Mouse (Mus musculus): ENCODE results near the gene C1qb. TPM values are rescaled to one million over a fixed set of nuclear protein-coding genes. Genes with fewer than 3 reads are reported as not detected.
A peak's percentile ranks its signal among the peaks of the same experiment; 100 is the strongest.

The C1qb gene
- polyA plus RNA-seq, 1 experiment from 2014 or later = 40.0 TPM

GRCm38 (mm10) chr4:136847166-136847565 lies 38.8 kb downstream of the C1qb start:
- 64% methylated on average over 6 of the region's 6 CpGs for WGBS
- H3K27ac ChIP-seq (replicated peaks; ENCODE audit: low read depth, low read length) = no peak overlapping the region
- H3K4me1 ChIP-seq (ENCODE audit: control insufficient read depth, insufficient read depth, low read length) = peaks cover 19% of the 10 kb centered on the region
- H3K9ac ChIP-seq (replicated peaks; ENCODE audit: low read length) = no peak overlapping the region
- peak; percentile 60 for DNase-seq
- no peak overlapping the region for H3K4me2 ChIP-seq (ENCODE audit: low read length)
- no peak overlapping the region for H3K4me3 ChIP-seq (replicated peaks; ENCODE audit: low read depth, low read length)
- H3K9me3 ChIP-seq (ENCODE audit: control insufficient read depth, low read length) = no peaks in the 10 kb centered on the region
- no peak for ATAC-seq (ENCODE audit: low FRiP score, low TSS enrichment)
- no peaks in the 10 kb centered on the region for H3K36me3 ChIP-seq (ENCODE audit: control insufficient read depth, insufficient read depth, low read length)
- no peaks in the 10 kb centered on the region for H3K27me3 ChIP-seq (ENCODE audit: control insufficient read depth, insufficient read depth, low read length)

DNA sequence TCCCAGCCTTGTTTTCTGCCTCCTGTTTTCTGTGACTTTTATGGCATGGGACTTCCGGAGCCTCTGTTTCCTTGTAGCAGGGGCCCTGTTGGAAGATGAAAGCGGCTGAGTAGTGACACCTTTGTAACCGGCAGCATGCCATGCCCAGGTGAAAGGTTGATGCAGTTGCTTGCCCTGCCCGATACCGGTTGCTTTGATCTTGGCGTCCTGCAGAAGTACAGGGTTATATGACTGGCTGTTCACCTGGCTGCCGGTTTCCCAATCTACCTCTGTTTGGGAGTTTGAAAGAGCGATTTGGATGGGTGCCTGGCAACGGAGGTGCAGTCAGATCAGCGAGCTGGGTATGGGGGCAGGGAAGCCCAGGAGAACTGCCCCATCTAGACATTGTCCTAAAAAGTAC lies 43.2 kb downstream of the C1qb start:
- Histone ChIP-seq H3K27ac (replicated peaks; ENCODE audit: low read depth, low read length) (no peak overlapping the region), H3K27me3 (ENCODE audit: control insufficient read depth, insufficient read depth, low read length) (no peaks in the 10 kb centered on the region), H3K9me3 (ENCODE audit: control insufficient read depth, low read length) (no peaks in the 10 kb centered on the region), H3K36me3 (ENCODE audit: control insufficient read depth, insufficient read depth, low read length) (no peaks in the 10 kb centered on the region), H3K4me3 (replicated peaks; ENCODE audit: low read depth, low read length) (no peak overlapping the region), H3K9ac (replicated peaks; ENCODE audit: low read length) (no peak overlapping the region), H3K4me1 (ENCODE audit: control insufficient read depth, insufficient read depth, low read length) (peaks cover 21% of the 10 kb centered on the region), H3K4me2 (ENCODE audit: low read length) (no peak overlapping the region)
- DNase-seq (no peak), ATAC-seq (ENCODE audit: low FRiP score, low TSS enrichment) (no peak)
- 90% methylated on average over 10 of the region's 10 CpGs for WGBS

DNA sequence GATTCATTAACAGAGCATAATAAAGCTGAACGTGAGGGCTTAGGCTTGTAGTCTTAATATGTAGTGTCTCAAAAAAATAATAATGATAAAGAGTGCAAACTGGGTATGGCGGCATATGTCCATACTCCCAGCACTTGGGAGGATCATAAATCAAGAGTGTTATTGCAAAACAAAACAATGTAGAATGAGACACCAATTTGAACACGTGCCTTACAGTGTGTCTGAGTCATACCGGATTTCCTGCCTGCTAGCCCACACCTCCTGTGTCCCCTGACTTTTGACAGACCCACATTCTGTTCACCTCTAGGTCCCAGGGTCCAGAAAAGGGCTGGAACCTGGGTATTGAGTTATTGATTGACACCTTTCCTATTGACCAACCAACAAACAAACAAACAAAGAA lies 44.0 kb downstream of the C1qb start:
- no peak overlapping the region for H3K27ac ChIP-seq (replicated peaks; ENCODE audit: low read depth, low read length)
- 93% methylated on average over 4 of the region's 4 CpGs for WGBS
- DNase-seq (no peak), ATAC-seq (ENCODE audit: low FRiP score, low TSS enrichment) (no peak)
- H3K9ac ChIP-seq (replicated peaks; ENCODE audit: low read length) = no peak overlapping the region
- no peaks in the 10 kb centered on the region for H3K27me3 ChIP-seq (ENCODE audit: control insufficient read depth, insufficient read depth, low read length)
- H3K4me3 ChIP-seq (replicated peaks; ENCODE audit: low read depth, low read length) = no peak overlapping the region
- H3K9me3 ChIP-seq (ENCODE audit: control insufficient read depth, low read length) = no peaks in the 10 kb centered on the region
- H3K4me1 ChIP-seq (ENCODE audit: control insufficient read depth, insufficient read depth, low read length) = peaks cover 24% of the 10 kb centered on the region
- H3K4me2 ChIP-seq (ENCODE audit: low read length) = no peak overlapping the region
- no peaks in the 10 kb centered on the region for H3K36me3 ChIP-seq (ENCODE audit: control insufficient read depth, insufficient read depth, low read length)

DNA sequence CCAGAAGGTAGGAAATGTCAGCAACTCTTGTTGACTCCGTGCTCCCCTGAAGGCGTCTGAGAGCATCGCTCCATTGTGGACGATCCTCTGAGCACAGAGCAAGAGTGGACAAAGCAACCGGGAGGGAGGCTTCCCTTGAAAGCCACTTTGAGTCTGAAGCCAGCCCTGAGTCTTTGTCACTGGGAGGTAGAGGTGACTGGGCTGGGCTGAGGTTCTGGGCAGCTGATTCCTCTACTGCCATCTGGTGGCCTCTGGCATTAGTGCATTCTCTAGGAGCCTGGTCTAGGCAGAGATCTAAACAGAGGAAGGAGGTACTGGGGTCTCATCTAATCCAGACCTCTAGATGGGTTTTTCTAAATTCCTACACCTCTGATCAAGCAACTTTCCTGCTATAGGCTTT lies 44.9 kb downstream of the C1qb start:
- no peaks in the 10 kb centered on the region for H3K36me3 ChIP-seq (ENCODE audit: control insufficient read depth, insufficient read depth, low read length)
- DNase-seq (peak; percentile 92), ATAC-seq (ENCODE audit: low FRiP score, low TSS enrichment) (no peak; the same call in 1 of the 2 replicates)
- 3% methylated on average over 5 of the region's 5 CpGs for WGBS
- H3K4me1 ChIP-seq (ENCODE audit: control insufficient read depth, insufficient read depth, low read length) = peaks cover 30% of the 10 kb centered on the region
- no peak overlapping the region; the same call in 1 of the 2 replicates for H3K9ac ChIP-seq (replicated peaks; ENCODE audit: low read length)
- H3K4me2 ChIP-seq (ENCODE audit: low read length) = no peak overlapping the region
- H3K27me3 ChIP-seq (ENCODE audit: control insufficient read depth, insufficient read depth, low read length) = no peaks in the 10 kb centered on the region
- no peak overlapping the region for H3K4me3 ChIP-seq (replicated peaks; ENCODE audit: low read depth, low read length)
- no peak overlapping the region for H3K27ac ChIP-seq (replicated peaks; ENCODE audit: low read depth, low read length)
- no peaks in the 10 kb centered on the region for H3K9me3 ChIP-seq (ENCODE audit: control insufficient read depth, low read length)

- no peak overlapping the region for H3K4me3 ChIP-seq (replicated peaks; ENCODE audit: low read depth, low read length)
- H3K9me3 ChIP-seq (ENCODE audit: control insufficient read depth, low read length) = no peaks in the 10 kb centered on the region
- H3K9ac ChIP-seq (replicated peaks; ENCODE audit: low read length) = 0 out of 2 replicates have a peak overlapping the region, but pooled peaks have one; percentile 2
- no peaks in the 10 kb centered on the region for H3K27me3 ChIP-seq (ENCODE audit: control insufficient read depth, insufficient read depth, low read length)
- no peak for DNase-seq
- H3K27ac ChIP-seq (replicated peaks; ENCODE audit: low read depth, low read length) = no peak overlapping the region
- no peaks in the 10 kb centered on the region for H3K36me3 ChIP-seq (ENCODE audit: control insufficient read depth, insufficient read depth, low read length)
- ATAC-seq (ENCODE audit: low FRiP score, low TSS enrichment) = no peak
- no peak overlapping the region for H3K4me2 ChIP-seq (ENCODE audit: low read length)
- WGBS = 42% methylated on average over 9 of the region's 9 CpGs
- peaks cover 34% of the 10 kb centered on the region for H3K4me1 ChIP-seq (ENCODE audit: control insufficient read depth, insufficient read depth, low read length)
These were observed 47.5 kb downstream of the C1qb start for GRCm38 (mm10) chr4:136838462-136838861.

GRCm38 (mm10) chr4:136838026-136838425 lies 48.0 kb downstream of the C1qb start:
- 0 out of 2 replicates have a peak overlapping the region, but pooled peaks have one; percentile 2 for H3K9ac ChIP-seq (replicated peaks; ENCODE audit: low read length)
- H3K4me3 ChIP-seq (replicated peaks; ENCODE audit: low read depth, low read length) = no peak overlapping the region
- 66% methylated on average over 9 of the region's 9 CpGs for WGBS
- no peak for ATAC-seq (ENCODE audit: low FRiP score, low TSS enrichment)
- H3K4me1 ChIP-seq (ENCODE audit: control insufficient read depth, insufficient read depth, low read length) = peaks cover 38% of the 10 kb centered on the region
- no peaks in the 10 kb centered on the region for H3K27me3 ChIP-seq (ENCODE audit: control insufficient read depth, insufficient read depth, low read length)
- H3K27ac ChIP-seq (replicated peaks; ENCODE audit: low read depth, low read length) = no peak overlapping the region
- H3K4me2 ChIP-seq (ENCODE audit: low read length) = no peak overlapping the region
- DNase-seq = no peak
- no peaks in the 10 kb centered on the region for H3K36me3 ChIP-seq (ENCODE audit: control insufficient read depth, insufficient read depth, low read length)
- no peaks in the 10 kb centered on the region for H3K9me3 ChIP-seq (ENCODE audit: control insufficient read depth, low read length)

GRCm38 (mm10) chr4:136836387-136836931 lies 49.5 kb downstream of the C1qb start:
- Histone ChIP-seq H3K36me3 (ENCODE audit: control insufficient read depth, insufficient read depth, low read length) (no peaks in the 10 kb centered on the region), H3K27ac (replicated peaks; ENCODE audit: low read depth, low read length) (peak overlapping the region; percentile 100), H3K4me3 (replicated peaks; ENCODE audit: low read depth, low read length) (peak overlapping the region; percentile 93), H3K9me3 (ENCODE audit: control insufficient read depth, low read length) (no peaks in the 10 kb centered on the region), H3K9ac (replicated peaks; ENCODE audit: low read length) (peak overlapping the region; percentile 94), H3K27me3 (ENCODE audit: control insufficient read depth, insufficient read depth, low read length) (no peaks in the 10 kb centered on the region), H3K4me2 (ENCODE audit: low read length) (peak overlapping the region; percentile 92), H3K4me1 (ENCODE audit: control insufficient read depth, insufficient read depth, low read length) (peaks cover 53% of the 10 kb centered on the region)
- under 1% methylated on average over 25 of the region's 27 CpGs for WGBS
- ATAC-seq (ENCODE audit: low FRiP score, low TSS enrichment) (peak; percentile 80), DNase-seq (peak; percentile 84)

DNA sequence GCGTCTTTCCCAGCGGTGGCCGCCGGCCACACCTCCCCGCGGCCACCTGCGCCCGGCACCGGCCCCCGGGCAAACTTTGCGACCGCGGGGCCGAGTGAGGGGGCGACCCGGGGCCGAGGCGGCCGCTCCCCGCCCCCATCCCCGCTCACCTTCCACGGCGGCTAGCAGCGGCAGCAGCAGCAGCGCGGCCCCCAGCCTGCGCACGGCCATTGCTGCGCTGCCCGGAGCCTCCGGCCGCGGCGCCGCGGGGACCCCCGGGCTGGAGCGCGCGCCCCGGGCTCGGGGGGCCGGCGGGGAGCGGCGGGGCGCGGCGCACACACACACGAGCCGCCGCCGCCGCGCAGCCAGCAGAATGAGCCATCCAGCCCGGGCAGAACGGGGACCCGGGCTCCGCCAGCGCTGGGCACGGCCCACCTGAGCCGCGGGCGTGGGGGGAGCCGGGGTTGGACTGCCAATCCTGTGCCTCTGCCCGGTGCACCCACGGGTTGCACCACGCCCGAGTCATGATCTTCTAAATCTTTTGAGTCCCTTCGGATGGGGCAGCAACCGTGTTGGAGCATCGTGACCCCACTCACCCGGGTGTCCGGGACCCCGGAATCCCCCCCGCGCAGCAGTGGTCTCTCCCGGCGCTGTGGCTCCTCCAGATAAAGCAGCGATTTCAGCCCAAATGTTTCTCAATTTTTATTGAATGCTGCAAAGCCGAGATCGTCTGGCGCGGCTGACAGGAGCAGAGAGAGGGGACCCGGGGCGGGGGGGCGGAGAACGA lies 50.2 kb downstream of the C1qb start, which contains the start of gene Ephb2:
Gene Ephb2 (minus strand): TSS at position 368 of the 766 bp plus-strand sequence.
- Histone ChIP-seq H3K9me3 (ENCODE audit: control insufficient read depth, low read length) (no peaks in the 10 kb centered on the region), H3K4me3 (replicated peaks; ENCODE audit: low read depth, low read length) (peak within 1 kb of the TSS; percentile 93), H3K27ac (replicated peaks; ENCODE audit: low read depth, low read length) (peak within 1 kb of the TSS; percentile 100), H3K4me1 (ENCODE audit: control insufficient read depth, insufficient read depth, low read length) (peaks cover 57% of the 10 kb centered on the region), H3K9ac (replicated peaks; ENCODE audit: low read length) (peak within 1 kb of the TSS; percentile 94), H3K4me2 (ENCODE audit: low read length) (peak within 1 kb of the TSS; percentile 92), H3K36me3 (ENCODE audit: control insufficient read depth, insufficient read depth, low read length) (no peaks in the 10 kb centered on the region), H3K27me3 (ENCODE audit: control insufficient read depth, insufficient read depth, low read length) (no peaks in the 10 kb centered on the region)
- DNase-seq = peak; percentile 92
- ATAC-seq (ENCODE audit: low FRiP score, low TSS enrichment) = peak; percentile 80
- under 1% methylated on average over 81 of the region's 88 CpGs for WGBS

Data from midbrain, embryonic 14.5 days (tissue).